Mouse (Mus musculus) erythroblast, embryonic 14.5 days (primary cell): ENCODE data around the gene Atp5d.

Experiments
- GATA1 ChIP-seq: IDR thresholded peaks from 2 replicates; pipeline ENCODE4 v1.6.1; 2012; ENCODE audit warnings: low read length, inconsistent platforms, mixed read lengths
- TAL1 ChIP-seq: IDR thresholded peaks from 3 replicates; pipeline ENCODE4 v1.6.1; 2012; ENCODE audit warnings: low read length, inconsistent platforms, mixed read lengths

DNA sequence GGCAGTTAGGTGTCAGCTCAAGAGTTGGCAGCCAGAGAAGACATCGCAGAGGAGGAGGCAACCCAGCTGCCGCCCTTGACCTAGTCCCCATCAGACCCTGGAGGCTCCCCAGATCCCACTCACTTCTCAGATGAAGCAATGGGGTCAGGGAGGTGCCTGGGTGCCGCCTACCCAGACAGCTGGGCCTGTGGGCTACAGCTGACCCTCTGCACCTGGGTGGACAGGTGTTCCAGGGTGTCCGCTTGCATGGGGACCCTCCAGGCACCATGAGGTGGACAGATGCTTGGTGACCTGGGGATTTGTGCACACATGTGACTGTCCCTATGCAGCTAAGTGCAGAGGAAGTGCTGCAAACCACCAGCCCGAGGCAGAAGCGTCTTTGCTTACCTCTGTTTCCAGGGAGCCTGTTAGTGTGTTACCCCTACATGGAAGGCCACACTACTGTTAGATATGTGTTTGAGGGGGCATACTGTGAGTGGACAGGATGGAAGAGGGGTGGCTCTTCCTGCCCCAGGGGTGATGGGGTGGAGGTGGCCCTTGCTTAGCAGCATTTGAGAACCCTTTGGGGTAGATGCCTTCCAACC is 24.4 kb downstream of the Atp5d start:
- TF ChIP-seq TAL1 (no peak), GATA1 (no peak)
